9 mouse cellular contexts compared by ENCODE assay signal in genomic region chr4:152257070-152257469, GRCm38 (mm10). TPM values are rescaled to one million over a fixed set of nuclear protein-coding genes. Genes with fewer than 3 reads are reported as not detected.
DNase-seq lines count a peak whose midpoint lies in the region; ATAC-seq lines count a peak whose summit lies in the region.
"Had no signal": no experiment of that assay in that cellular context is flagged by ENCODE, and none has a peak within 500 bp of the region (broad histone marks: within the 10 kb centered on the region; RNA-seq: fewer than 3 reads in every experiment).

No protein-coding gene starts in this region.

- no peak overlapping the region for H3K4me3 ChIP-seq in midbrain, embryonic 16.5 days (ENCODE audit: low read depth, low read length)

- no peak overlapping the region for H3K4me2 ChIP-seq in midbrain, embryonic 16.5 days (ENCODE audit: low read length)

- peak; percentile 94 for ATAC-seq in megakaryocyte-erythroid progenitor cell, adult 5-6 weeks (replicated peaks; ENCODE audit: low FRiP score, low TSS enrichment, poor library complexity, severe bottlenecking)
- ATAC-seq in midbrain, embryonic 16.5 days: no peak

- no peaks in the 10 kb centered on the region for H3K9me3 ChIP-seq in midbrain, embryonic 16.5 days (replicated peaks; ENCODE audit: control insufficient read depth, low read length, poor library complexity, severe bottlenecking)

- peak; percentile 78 to 84 for DNase-seq in left cerebral cortex, adult 18-20 months (ENCODE audit: low spot score in 2 of 2)
- no peak for DNase-seq in left cerebral cortex, adult 11 months (ENCODE audit: low spot score)
- DNase-seq in cerebellum, adult 8-10 months: peak; percentile 75
- peak; percentile 82 to 86 for DNase-seq in heart, adult 18-20 months
- peak; percentile 76 to 82 for DNase-seq in layer of hippocampus, postnatal 36 days
- no peak for DNase-seq in embryo, embryonic 10.5 days (ENCODE audit: low spot score)

- H3K27ac ChIP-seq in midbrain, embryonic 16.5 days (ENCODE audit: low read length): no peak overlapping the region

- no peaks in the 10 kb centered on the region for H3K27me3 ChIP-seq in midbrain, embryonic 16.5 days (ENCODE audit: control insufficient read depth, insufficient read depth, low read depth, low read length)

- no peak overlapping the region for H3K9ac ChIP-seq in midbrain, embryonic 16.5 days (ENCODE audit: low read depth, low read length)

- 64% methylated on average over 6 of the region's 6 CpGs for WGBS in midbrain, embryonic 16.5 days

- peaks cover 8% of the 10 kb centered on the region for H3K36me3 ChIP-seq in midbrain, embryonic 16.5 days (ENCODE audit: control insufficient read depth, insufficient read depth, low read length)

- peaks cover under 1% of the 10 kb centered on the region; the same call in 1 of the 2 replicates for H3K4me1 ChIP-seq in midbrain, embryonic 16.5 days (ENCODE audit: control insufficient read depth, insufficient read depth, low read length)

RNA-seq across cellular contexts. Expression of gene Gpr153, which starts 17.0 kb away (rescaled TPM):
- 10 to 100 TPM; 26.8 to 33.4 TPM for total RNA-seq in left cerebral cortex, adult 18-20 months (2021)
- total RNA-seq in heart, adult 18-20 months (2021): 10 to 100 TPM in 1 of 2 experiments, 1 to 10 TPM in 1; 8.0 to 10.2 TPM
- 1 to 10 TPM; 5.3 to 6.1 TPM for total RNA-seq in layer of hippocampus, postnatal 36 days (2021)
- total RNA-seq in megakaryocyte-erythroid progenitor cell, adult 5-6 weeks (2014; fragmentation: Nextera tagmentation): not detected in 2 replicates
- not detected in 2 replicates for total RNA-seq in megakaryocyte-erythroid progenitor cell, adult 5-6 weeks (2017)
- polyA plus RNA-seq in midbrain, embryonic 16.5 days (2015; fragmentation: Nextera tagmentation; extraction: Ambion mirVana): 13.8 and 16.2 TPM in 2 replicates

RNA-seq across cellular contexts. Expression of gene Hes3, which starts 34.4 kb away (rescaled TPM):
- not detected for total RNA-seq in left cerebral cortex, adult 18-20 months (2021)
- total RNA-seq in heart, adult 18-20 months (2021): not detected
- total RNA-seq in layer of hippocampus, postnatal 36 days (2021): not detected
- total RNA-seq in megakaryocyte-erythroid progenitor cell, adult 5-6 weeks (2014; fragmentation: Nextera tagmentation): not detected in 2 replicates
- total RNA-seq in megakaryocyte-erythroid progenitor cell, adult 5-6 weeks (2017): not detected in 2 replicates
- polyA plus RNA-seq in midbrain, embryonic 16.5 days (2015; fragmentation: Nextera tagmentation; extraction: Ambion mirVana): 0.19 and 0.41 TPM in 2 replicates
- polyA plus RNA-seq: intestine, embryonic 14.5 days had no signal

RNA-seq across cellular contexts. Expression of gene Icmt, which starts 40.0 kb away (rescaled TPM):
- 10 to 100 TPM; 49.8 to 58.4 TPM for total RNA-seq in left cerebral cortex, adult 18-20 months (2021)
- 10 to 100 TPM; 25.7 to 32.2 TPM for total RNA-seq in heart, adult 18-20 months (2021)
- 10 to 100 TPM; 43.9 to 44.7 TPM for total RNA-seq in layer of hippocampus, postnatal 36 days (2021)
- 23.1 and 26.7 TPM in 2 replicates for total RNA-seq in megakaryocyte-erythroid progenitor cell, adult 5-6 weeks (2014; fragmentation: Nextera tagmentation)
- 12.6 and 12.9 TPM in 2 replicates for total RNA-seq in megakaryocyte-erythroid progenitor cell, adult 5-6 weeks (2017)
- 20.6 and 20.7 TPM in 2 replicates for polyA plus RNA-seq in midbrain, embryonic 16.5 days (2015; fragmentation: Nextera tagmentation; extraction: Ambion mirVana)

Comparison
In these comparisons a context has a peak if more than half of its experiments do, and no peak if none do; other contexts are left out.
1. DNase-seq: peak in left cerebral cortex, adult 18-20 months (2 of 2), cerebellum, adult 8-10 months (single experiment), heart, adult 18-20 months (2 of 2) and layer of hippocampus, postnatal 36 days (2 of 2); none in left cerebral cortex, adult 11 months (single experiment) and embryo, embryonic 10.5 days (single experiment).
2. RNA of gene Gpr153, which starts 17.0 kb away (total RNA-seq): 26.8 to 33.4 TPM in left cerebral cortex, adult 18-20 months, 8.0 to 10.2 TPM in heart, adult 18-20 months and 5.3 to 6.1 TPM in layer of hippocampus, postnatal 36 days; not detected in megakaryocyte-erythroid progenitor cell, adult 5-6 weeks; every median in the first group is over 4 times any median in the second.